Mouse (Mus musculus): ENCODE data around the gene Tas1r3. TPM values are rescaled to one million over a fixed set of nuclear protein-coding genes. Genes with fewer than 3 reads are reported as not detected.

Gene Tas1r3
- total and polyA plus RNA-seq, 3 experiments = 0.13 to 0.35 (median 0.16) TPM

- WGBS = 1% methylated on average over 61 of the region's 69 CpGs
- Histone ChIP-seq H3K4me3 (peak overlapping the region; percentile 96), H3K36me3 (ENCODE audit: control insufficient read depth, insufficient read depth, low read length) (no peaks in the 10 kb centered on the region), H3K4me1 (ENCODE audit: control insufficient read depth, insufficient read depth, low read length) (peaks cover 38% of the 10 kb centered on the region), H3K79me2 (replicated peaks; ENCODE audit: control insufficient read depth, insufficient read depth, low read length) (peaks cover 6% of the 10 kb centered on the region), H3K9ac (ENCODE audit: low read depth, low read length) (peak overlapping the region; percentile 99), H3K27me3 (ENCODE audit: control insufficient read depth, insufficient read depth, low read length) (no peaks in the 10 kb centered on the region), H3K27ac (peak overlapping the region; percentile 75)
- no peak for TF ChIP-seq CTCF (IDR thresholded peaks at IDR 0.05)
- no peak for TF ChIP-seq POLR2A (IDR thresholded peaks at IDR 0.05; ENCODE audit: insufficient read depth, low read depth, low read length)
- no peak for TF ChIP-seq EP300 (IDR thresholded peaks at IDR 0.05; ENCODE audit: insufficient read depth, low read depth, low read length)
- DNase-seq = peak in 1 of 2 experiments; percentile 65
- intact Hi-C loops (cut with DNase I) = no loop called here
Measured at GRCm38 (mm10) chr4:155847591-155848352, 15.4 kb downstream of the Tas1r3 start.

GRCm38 (mm10) chr4:155846871-155847578 is 16.1 kb downstream of the Tas1r3 start, which contains the start of gene Dvl1:
TSS of gene Dvl1 (plus strand) at chr4:155847402.
- whole genome bisulfite sequencing = 2% methylated on average over 47 of the region's 65 CpGs
- Histone ChIP-seq H3K4me1 (ENCODE audit: control insufficient read depth, insufficient read depth, low read length) (peaks cover 35% of the 10 kb centered on the region), H3K79me2 (replicated peaks; ENCODE audit: control insufficient read depth, insufficient read depth, low read length) (peaks cover 6% of the 10 kb centered on the region), H3K4me3 (peak within 1 kb of the TSS; percentile 96), H3K27ac (peak within 1 kb of the TSS; percentile 90), H3K27me3 (ENCODE audit: control insufficient read depth, insufficient read depth, low read length) (no peaks in the 10 kb centered on the region), H3K9ac (ENCODE audit: low read depth, low read length) (peak within 1 kb of the TSS; percentile 99), H3K36me3 (ENCODE audit: control insufficient read depth, insufficient read depth, low read length) (no peaks in the 10 kb centered on the region)
- peak; percentile 95 to 99 for DNase-seq
- TF ChIP-seq EP300 (IDR thresholded peaks at IDR 0.05; ENCODE audit: insufficient read depth, low read depth, low read length) (0 out of 2 replicates have a peak, but pooled peaks have one; percentile 33), CTCF (IDR thresholded peaks at IDR 0.05) (peak; percentile 64), POLR2A (IDR thresholded peaks at IDR 0.05; ENCODE audit: insufficient read depth, low read depth, low read length) (peak; percentile 95)
- intact Hi-C loops (cut with DNase I) = no loop called here

- WGBS = 71% methylated on average over 5 of the region's 5 CpGs
- Histone ChIP-seq H3K4me3 (no peak overlapping the region), H3K79me2 (replicated peaks; ENCODE audit: control insufficient read depth, insufficient read depth, low read length) (peaks cover 6% of the 10 kb centered on the region), H3K27ac (no peak overlapping the region), H3K9ac (ENCODE audit: low read depth, low read length) (no peak overlapping the region), H3K36me3 (ENCODE audit: control insufficient read depth, insufficient read depth, low read length) (no peaks in the 10 kb centered on the region), H3K27me3 (ENCODE audit: control insufficient read depth, insufficient read depth, low read length) (no peaks in the 10 kb centered on the region), H3K4me1 (ENCODE audit: control insufficient read depth, insufficient read depth, low read length) (peaks cover 18% of the 10 kb centered on the region)
- intact Hi-C loops (cut with DNase I) = no loop called here
- no peak for DNase-seq
- no peak for TF ChIP-seq CTCF (IDR thresholded peaks at IDR 0.05)
- TF ChIP-seq EP300 (IDR thresholded peaks at IDR 0.05; ENCODE audit: insufficient read depth, low read depth, low read length) = no peak
- no peak for TF ChIP-seq POLR2A (IDR thresholded peaks at IDR 0.05; ENCODE audit: insufficient read depth, low read depth, low read length)
Measured at GRCm38 (mm10) chr4:155843231-155843630, 19.9 kb downstream of the Tas1r3 start.

GRCm38 (mm10) chr4:155841651-155842270 is 21.4 kb downstream of the Tas1r3 start:
- Histone ChIP-seq H3K27me3 (ENCODE audit: control insufficient read depth, insufficient read depth, low read length) (no peaks in the 10 kb centered on the region), H3K36me3 (ENCODE audit: control insufficient read depth, insufficient read depth, low read length) (no peaks in the 10 kb centered on the region), H3K4me1 (ENCODE audit: control insufficient read depth, insufficient read depth, low read length) (peaks cover 23% of the 10 kb centered on the region), H3K9ac (ENCODE audit: low read depth, low read length) (no peak overlapping the region), H3K79me2 (replicated peaks; ENCODE audit: control insufficient read depth, insufficient read depth, low read length) (no peaks in the 10 kb centered on the region), H3K4me3 (no peak overlapping the region), H3K27ac (no peak overlapping the region)
- DNase-seq = peak; percentile 19 to 27
- 65% methylated on average over 38 of the region's 38 CpGs for WGBS
- no peak for TF ChIP-seq EP300 (IDR thresholded peaks at IDR 0.05; ENCODE audit: insufficient read depth, low read depth, low read length)
- TF ChIP-seq CTCF (IDR thresholded peaks at IDR 0.05) = no peak
- TF ChIP-seq POLR2A (IDR thresholded peaks at IDR 0.05; ENCODE audit: insufficient read depth, low read depth, low read length) = no peak
- intact Hi-C loops (cut with DNase I) = no loop called here

- Histone ChIP-seq H3K27ac (peak overlapping the region; percentile 79), H3K79me2 (replicated peaks; ENCODE audit: control insufficient read depth, insufficient read depth, low read length) (no peaks in the 10 kb centered on the region), H3K4me3 (peak overlapping the region; percentile 53), H3K27me3 (ENCODE audit: control insufficient read depth, insufficient read depth, low read length) (no peaks in the 10 kb centered on the region), H3K4me1 (ENCODE audit: control insufficient read depth, insufficient read depth, low read length) (peaks cover 19% of the 10 kb centered on the region), H3K36me3 (ENCODE audit: control insufficient read depth, insufficient read depth, low read length) (no peaks in the 10 kb centered on the region), H3K9ac (ENCODE audit: low read depth, low read length) (peak overlapping the region; percentile 80)
- TF ChIP-seq CTCF (IDR thresholded peaks at IDR 0.05) = peak; percentile 61
- no peak for TF ChIP-seq EP300 (IDR thresholded peaks at IDR 0.05; ENCODE audit: insufficient read depth, low read depth, low read length)
- peak; percentile 36; the same call in 1 of the 2 replicates for TF ChIP-seq POLR2A (IDR thresholded peaks at IDR 0.05; ENCODE audit: insufficient read depth, low read depth, low read length)
- intact Hi-C loops (cut with DNase I) = no loop called here
- under 1% methylated on average over 32 of the region's 32 CpGs for WGBS
- peak; percentile 74 to 76 for DNase-seq
Measured at GRCm38 (mm10) chr4:155841003-155841454, 22.1 kb downstream of the Tas1r3 start.
